Mouse (Mus musculus) stomach, embryonic 15.5 days (tissue): Measurements from ENCODE around the gene Grid2ip. TPM values are rescaled to one million over a fixed set of nuclear protein-coding genes. Genes with fewer than 3 reads are reported as not detected.

Experiments used
- ATAC-seq: fragments of 200-750 bp; cut with Nextera tagmentation; 2 replicates; pipeline ENCODE4 v1.8.0; 2017; ENCODE audit warnings: low read depth, moderate number of reproducible peaks, moderate TSS enrichment; ENCODE audit not compliant: insufficient read depth, low FRiP score
- H3K27ac ChIP-seq: fragments of 300-500 bp; sonication (generic); 2 replicates; pipeline ENCODE4 v1.5.1; 2015; ENCODE audit warnings: mild to moderate bottlenecking, inconsistent platforms
- H3K27me3 ChIP-seq: fragments of 300-500 bp; sonication (generic); replicated peaks from 2 replicates; pipeline ENCODE4 v1.6.1; 2015; ENCODE audit warnings: inconsistent platforms
- H3K36me3 ChIP-seq: fragments of 300-500 bp; sonication (generic); 2 replicates; pipeline ENCODE4 v1.6.1; 2015; ENCODE audit warnings: inconsistent platforms
- H3K4me1 ChIP-seq: fragments of 300-500 bp; sonication (generic); 2 replicates; pipeline ENCODE4 v1.6.1; 2015; ENCODE audit warnings: inconsistent platforms
- H3K4me2 ChIP-seq: fragments of 300-500 bp; sonication (generic); 2 replicates; pipeline ENCODE4 v1.6.1; 2015; ENCODE audit warnings: mild to moderate bottlenecking, inconsistent platforms
- H3K4me3 ChIP-seq: fragments of 300-500 bp; sonication (generic); replicated peaks from 2 replicates; pipeline ENCODE4 v1.5.1; 2015; ENCODE audit warnings: inconsistent platforms
- H3K9ac ChIP-seq: fragments of 300-500 bp; sonication (generic); 2 replicates; pipeline ENCODE4 v1.6.1; 2015; ENCODE audit warnings: inconsistent platforms
- H3K9me3 ChIP-seq: fragments of 300-500 bp; sonication (generic); 2 replicates; pipeline ENCODE4 v1.6.1; 2016; ENCODE audit warnings: inconsistent platforms
- WGBS: fragments of 180-500 bp; shearing (Covaris S2); methylation state at CpG from one replicate; pipeline ENCODE4 v1.1.7; 2015; 5-methylcytosine and 5-hydroxymethylcytosine counted together
- polyA plus RNA-seq: library from polyadenylated mRNA; unstranded; fragments of >200 nt; fragmentation: Nextera tagmentation; extraction: Ambion mirVana; gene quantifications from 2 replicates; pipeline ENCODE4 v1.2.1, GENCODE M21; 2015

The Grid2ip gene
- polyA plus RNA-seq, 1 experiment from 2014 or later: 2.0 TPM

DNA sequence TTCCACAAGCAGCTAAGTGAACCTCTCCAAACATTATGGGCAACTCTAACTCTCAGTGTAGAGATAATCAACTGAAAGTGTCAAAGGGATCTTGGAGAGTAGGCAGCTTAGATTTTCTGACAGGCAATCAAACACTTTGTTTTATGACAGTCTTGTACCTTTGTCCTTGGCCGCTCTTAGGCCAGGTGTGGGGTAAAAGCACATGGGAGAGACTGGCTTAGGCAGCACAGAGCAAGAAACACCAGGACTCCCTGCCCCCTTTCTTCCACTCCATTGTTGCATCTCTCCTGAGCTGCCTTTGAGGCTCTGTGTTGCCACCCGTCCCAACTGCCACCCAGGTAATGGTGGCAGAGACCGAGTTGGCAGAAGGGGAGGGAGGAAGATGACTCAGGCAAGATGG, 84.2 kb downstream of the Grid2ip start:
- Histone ChIP-seq H3K9ac (no peak overlapping the region), H3K36me3 (no peaks in the 10 kb centered on the region), H3K27ac (no peak overlapping the region), H3K4me1 (no peaks in the 10 kb centered on the region), H3K4me3 (no peak overlapping the region), H3K27me3 (no peaks in the 10 kb centered on the region), H3K4me2 (no peak overlapping the region), H3K9me3 (no peaks in the 10 kb centered on the region)
- ATAC-seq: no peak
- 70% methylated on average over 3 of the region's 3 CpGs for WGBS

DNA sequence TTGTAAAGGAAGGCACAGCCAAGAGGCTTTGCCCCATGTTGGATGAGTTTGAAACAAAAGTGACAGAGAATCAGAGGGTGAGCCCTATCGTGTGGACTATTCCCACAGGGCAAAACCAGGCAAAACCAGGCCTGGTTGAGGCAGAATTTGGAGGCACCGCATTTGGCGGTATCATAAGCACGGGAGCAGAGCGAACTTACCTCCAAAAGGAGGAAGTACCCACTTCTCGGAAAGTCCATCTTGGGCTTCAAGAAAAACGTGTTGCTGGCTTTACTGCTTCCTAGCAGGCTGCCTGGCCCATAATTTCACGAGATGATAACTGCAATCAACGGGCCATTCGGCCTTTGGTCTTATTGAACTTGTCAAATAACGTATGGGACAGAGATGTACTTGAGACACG, 84.6 kb downstream of the Grid2ip start:
- no peak overlapping the region for H3K9ac ChIP-seq
- ATAC-seq: no peak
- no peak overlapping the region for H3K4me2 ChIP-seq
- H3K9me3 ChIP-seq: no peaks in the 10 kb centered on the region
- H3K27ac ChIP-seq: no peak overlapping the region
- WGBS: 83% methylated on average over 12 of the region's 12 CpGs
- no peaks in the 10 kb centered on the region for H3K4me1 ChIP-seq
- no peaks in the 10 kb centered on the region for H3K36me3 ChIP-seq
- no peaks in the 10 kb centered on the region for H3K27me3 ChIP-seq
- H3K4me3 ChIP-seq: no peak overlapping the region

Other genes with a start within 250 kb of the Grid2ip start
- gene Rnf216, start 244.3 kb upstream of the Grid2ip start, polyA plus RNA-seq: 33.9 and 35.2 TPM in 2 replicates
- gene Olfr718-ps1, start 209.8 kb upstream of the Grid2ip start, polyA plus RNA-seq: not detected in 2 replicates
- 10.5 and 11.1 TPM in 2 replicates for gene Rbak, start 176.6 kb upstream of the Grid2ip start, polyA plus RNA-seq
- 0.09 TPM in 1 of 2 replicates, not detected in the other for gene Spdye4b, start 176.3 kb upstream of the Grid2ip start, polyA plus RNA-seq
- not detected in 2 replicates for gene Spdye4a, start 130.4 kb upstream of the Grid2ip start, polyA plus RNA-seq
- 12.8 and 13.2 TPM in 2 replicates for gene Zfp12, start 122.2 kb upstream of the Grid2ip start, polyA plus RNA-seq
- gene Zfp316, start 87.3 kb upstream of the Grid2ip start, polyA plus RNA-seq: 3.0 and 3.3 TPM in 2 replicates
- 0.09 TPM in 2 replicates for gene Zfp853, start 63.7 kb upstream of the Grid2ip start, polyA plus RNA-seq
- gene E130309D02Rik, start 42.0 kb upstream of the Grid2ip start, polyA plus RNA-seq: 32.6 and 34.3 TPM in 2 replicates
- gene Zdhhc4, start 28.1 kb upstream of the Grid2ip start, polyA plus RNA-seq: 66.5 and 70.2 TPM in 2 replicates
- 357 and 384 TPM in 2 replicates for gene Kdelr2, start 46.5 kb downstream of the Grid2ip start, polyA plus RNA-seq
- gene Daglb, start 107.2 kb downstream of the Grid2ip start, polyA plus RNA-seq: 10.4 and 11.3 TPM in 2 replicates
- 425 and 464 TPM in 2 replicates for gene Rac1, start 170.7 kb downstream of the Grid2ip start, polyA plus RNA-seq